Mouse (Mus musculus): ENCODE results near the gene Vmn2r33. TPM values are rescaled to one million over a fixed set of nuclear protein-coding genes. Genes with fewer than 3 reads are reported as not detected.

Gene Vmn2r33
- polyA plus RNA-seq (2012; rRNA removed), result not detected in 2 replicates

GRCm38 (mm10) chr7:7566686-7567085 is at the start of gene Vmn2r33:
Vmn2r33 (minus strand) TSS chr7:7566786.

Other genes with a start within 250 kb of the Vmn2r33 start
- not detected in 2 replicates for gene Vmn2r30, start 229.2 kb downstream of the Vmn2r33 start, polyA plus RNA-seq (2012; rRNA removed)
- gene Gm45783, start 192.2 kb downstream of the Vmn2r33 start, polyA plus RNA-seq (2012; rRNA removed), result not detected in 2 replicates
- not detected in 2 replicates for gene Vmn2r31, start 167.1 kb downstream of the Vmn2r33 start, polyA plus RNA-seq (2012; rRNA removed)
- gene Vmn2r32, start 86.8 kb downstream of the Vmn2r33 start, polyA plus RNA-seq (2012; rRNA removed), result not detected in 2 replicates
- gene Vmn2r34, start 122.7 kb upstream of the Vmn2r33 start, polyA plus RNA-seq (2012; rRNA removed), result not detected in 2 replicates